ENCODE assay signal across 16 mouse cellular contexts in genomic region chr13:52598233-52598632, GRCm38 (mm10).
"Had no signal": no experiment of that assay in that cellular context is flagged by ENCODE, and none has a peak within 500 bp of the region (broad histone marks: within the 10 kb centered on the region; RNA-seq: fewer than 3 reads in every experiment).

No protein-coding gene starts in this region.

- H3K27ac ChIP-seq: liver, embryonic 14.5 days; lung, embryonic 15.5 days; midbrain, embryonic 13.5 days; midbrain, embryonic 15.5 days; neural tube, embryonic 12.5 days; stomach, embryonic 15.5 days; stomach, postnatal 0 days had no signal

- H3K36me3 ChIP-seq: lung, embryonic 15.5 days; midbrain, embryonic 13.5 days; midbrain, embryonic 15.5 days; neural tube, embryonic 12.5 days; stomach, embryonic 15.5 days had no signal

- H3K4me3 ChIP-seq: lung, embryonic 15.5 days; midbrain, embryonic 13.5 days; midbrain, embryonic 15.5 days; neural tube, embryonic 12.5 days; stomach, embryonic 15.5 days had no signal

- H3K4me1 ChIP-seq: lung, embryonic 15.5 days; neural tube, embryonic 12.5 days; stomach, embryonic 15.5 days had no signal

- DNase-seq: lung, adult 2 months; lung, postnatal 14 days; lung, postnatal 36 days; right cerebral cortex, postnatal 14 days; thymus, adult 2 months; thymus, postnatal 25 days; thymus, postnatal 4 days had no signal

- H3K4me2 ChIP-seq: lung, embryonic 15.5 days; midbrain, embryonic 11.5 days; midbrain, embryonic 13.5 days; midbrain, embryonic 15.5 days; neural tube, embryonic 12.5 days; stomach, embryonic 15.5 days had no signal

- ATAC-seq: lung, postnatal 0 days; midbrain, embryonic 13.5 days; midbrain, embryonic 15.5 days had no signal

- H3K27me3 ChIP-seq: lung, embryonic 15.5 days; midbrain, embryonic 13.5 days; midbrain, embryonic 15.5 days; neural tube, embryonic 12.5 days; stomach, embryonic 15.5 days had no signal

- H3K9ac ChIP-seq: liver, embryonic 14.5 days; lung, embryonic 15.5 days; midbrain, embryonic 13.5 days; midbrain, embryonic 15.5 days; neural tube, embryonic 12.5 days; stomach, embryonic 15.5 days had no signal

- H3K9me3 ChIP-seq: lung, embryonic 15.5 days; midbrain, embryonic 13.5 days; midbrain, embryonic 15.5 days; stomach, embryonic 15.5 days had no signal
